Mouse (Mus musculus): ENCODE data around the gene Espn. TPM values are rescaled to one million over a fixed set of nuclear protein-coding genes. Genes with fewer than 3 reads are reported as not detected.

The Espn gene
- polyA plus RNA-seq, 1 experiment from 2014 or later: 4.0 TPM

DNA sequence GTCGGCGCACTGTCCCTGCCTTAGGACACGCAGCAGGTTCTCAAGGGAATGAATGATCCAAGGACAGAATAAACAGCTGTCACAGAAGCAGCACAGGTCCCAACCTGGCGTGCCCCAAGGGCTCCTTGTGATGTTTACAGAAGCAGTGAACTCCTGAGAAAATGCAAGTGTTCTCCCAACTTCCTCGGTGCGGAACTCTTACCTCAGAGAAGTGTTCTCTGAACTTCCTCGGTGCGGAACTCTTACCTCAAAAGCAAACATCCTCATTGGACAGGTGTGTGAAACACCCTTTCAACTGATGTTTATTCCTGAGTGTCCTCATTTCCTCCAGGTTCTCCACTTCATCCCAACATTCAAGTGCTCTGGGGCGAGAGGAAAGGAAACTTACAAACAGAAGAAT lies 21.8 kb upstream of the Espn start:
- Histone ChIP-seq H3K27ac (no peak overlapping the region), H3K27me3 (ENCODE audit: insufficient read depth, poor library complexity, severe bottlenecking) (peaks cover 57% of the 10 kb centered on the region), H3K9me3 (no peaks in the 10 kb centered on the region), H3K4me3 (no peak overlapping the region), H3K4me1 (peaks cover 19% of the 10 kb centered on the region), H3K36me3 (no peaks in the 10 kb centered on the region)
- no peak for DNase-seq (ENCODE audit: low spot score)
- WGBS: 77% methylated on average over 9 of the region's 9 CpGs

GRCm38 (mm10) chr4:152173041-152173440 lies 20.9 kb upstream of the Espn start:
- Histone ChIP-seq H3K4me3 (no peak overlapping the region), H3K27me3 (ENCODE audit: insufficient read depth, poor library complexity, severe bottlenecking) (peaks cover 51% of the 10 kb centered on the region), H3K9me3 (no peaks in the 10 kb centered on the region), H3K27ac (no peak overlapping the region), H3K4me1 (peaks cover 10% of the 10 kb centered on the region), H3K36me3 (no peaks in the 10 kb centered on the region)
- WGBS: under 1% methylated on average over 5 of the region's 5 CpGs
- peak; percentile 84 for DNase-seq (ENCODE audit: low spot score)

- Histone ChIP-seq H3K4me1 (no peaks in the 10 kb centered on the region), H3K9me3 (no peaks in the 10 kb centered on the region), H3K4me3 (no peak overlapping the region), H3K36me3 (no peaks in the 10 kb centered on the region), H3K27ac (no peak overlapping the region), H3K27me3 (ENCODE audit: insufficient read depth, poor library complexity, severe bottlenecking) (peaks cover 46% of the 10 kb centered on the region)
- no peak for DNase-seq (ENCODE audit: low spot score)
- 80% methylated on average over 6 of the region's 6 CpGs for WGBS
These were observed 19.4 kb upstream of the Espn start for GRCm38 (mm10) chr4:152171543-152171942.

- H3K9me3 ChIP-seq: no peaks in the 10 kb centered on the region
- DNase-seq (ENCODE audit: low spot score): no peak
- peaks cover 2% of the 10 kb centered on the region; the same call in 1 of the 2 replicates for H3K4me1 ChIP-seq
- peaks cover 39% of the 10 kb centered on the region for H3K27me3 ChIP-seq (ENCODE audit: insufficient read depth, poor library complexity, severe bottlenecking)
- 74% methylated on average over 10 of the region's 10 CpGs for WGBS
- H3K4me3 ChIP-seq: no peak overlapping the region
- H3K27ac ChIP-seq: no peak overlapping the region
- H3K36me3 ChIP-seq: no peaks in the 10 kb centered on the region
These were observed 18.1 kb upstream of the Espn start for GRCm38 (mm10) chr4:152170286-152170685.

- no peak for DNase-seq (ENCODE audit: low spot score)
- Histone ChIP-seq H3K27me3 (ENCODE audit: insufficient read depth, poor library complexity, severe bottlenecking) (peaks cover 38% of the 10 kb centered on the region), H3K9me3 (no peaks in the 10 kb centered on the region), H3K36me3 (no peaks in the 10 kb centered on the region), H3K27ac (no peak overlapping the region), H3K4me1 (peaks cover 2% of the 10 kb centered on the region; the same call in 1 of the 2 replicates), H3K4me3 (no peak overlapping the region)
- 74% methylated on average over 7 of the region's 7 CpGs for WGBS
These were observed 16.9 kb upstream of the Espn start for GRCm38 (mm10) chr4:152169103-152169502.

DNA sequence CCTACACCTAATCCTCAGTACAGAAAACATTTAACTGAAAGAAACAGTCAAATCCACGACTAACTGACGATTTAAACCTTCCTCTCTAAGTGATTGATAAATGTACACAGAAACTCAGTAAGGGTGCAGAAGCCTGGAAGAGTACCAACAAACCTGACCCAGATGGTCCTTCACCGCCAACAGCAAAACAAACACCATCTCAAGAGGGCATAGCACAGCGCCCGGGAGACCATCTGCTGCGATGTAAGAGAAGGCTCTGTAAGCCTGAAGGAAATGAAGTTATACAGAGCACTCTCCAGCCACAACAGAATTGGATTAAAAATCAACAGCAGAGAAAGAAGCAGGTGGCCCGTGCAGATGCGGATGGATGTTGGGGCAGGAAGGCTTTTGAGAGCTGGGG lies 15.9 kb upstream of the Espn start:
- Histone ChIP-seq H3K4me1 (peaks cover 2% of the 10 kb centered on the region; the same call in 1 of the 2 replicates), H3K36me3 (no peaks in the 10 kb centered on the region), H3K4me3 (no peak overlapping the region), H3K27me3 (ENCODE audit: insufficient read depth, poor library complexity, severe bottlenecking) (peaks cover 37% of the 10 kb centered on the region), H3K27ac (no peak overlapping the region), H3K9me3 (no peaks in the 10 kb centered on the region)
- no peak for DNase-seq (ENCODE audit: low spot score)
- WGBS: 74% methylated on average over 8 of the region's 8 CpGs

GRCm38 (mm10) chr4:152165036-152165931 lies 13.1 kb upstream of the Espn start:
- DNase-seq (ENCODE audit: low spot score): no peak
- Histone ChIP-seq H3K4me3 (no peak overlapping the region; the same call in 1 of the 2 replicates), H3K4me1 (peaks cover 2% of the 10 kb centered on the region; the same call in 1 of the 2 replicates), H3K36me3 (no peaks in the 10 kb centered on the region), H3K9me3 (no peaks in the 10 kb centered on the region), H3K27me3 (ENCODE audit: insufficient read depth, poor library complexity, severe bottlenecking) (peaks cover 60% of the 10 kb centered on the region), H3K27ac (no peak overlapping the region)
- 27% methylated on average over 22 of the region's 22 CpGs for WGBS

- peaks cover 22% of the 10 kb centered on the region for H3K4me1 ChIP-seq
- 85% methylated on average over 2 of the region's 2 CpGs for WGBS
These were observed 10.6 kb upstream of the Espn start for GRCm38 (mm10) chr4:152162748-152163147.

GRCm38 (mm10) chr4:152161601-152162000 lies 9.4 kb upstream of the Espn start:
- H3K4me3 ChIP-seq: no peak overlapping the region
- H3K4me1 ChIP-seq: peaks cover 22% of the 10 kb centered on the region
- no peaks in the 10 kb centered on the region for H3K9me3 ChIP-seq
- no peaks in the 10 kb centered on the region for H3K36me3 ChIP-seq
- no peak overlapping the region for H3K27ac ChIP-seq
- WGBS: 80% methylated on average over 6 of the region's 6 CpGs
- peaks cover 88% of the 10 kb centered on the region for H3K27me3 ChIP-seq (ENCODE audit: insufficient read depth, poor library complexity, severe bottlenecking)
- no peak for DNase-seq (ENCODE audit: low spot score)

More at GRCm38 (mm10) chr4:152162748-152163147, 10.6 kb upstream of the Espn start:
- Histone ChIP-seq H3K27me3 (ENCODE audit: insufficient read depth, poor library complexity, severe bottlenecking) (peaks cover 78% of the 10 kb centered on the region), H3K36me3 (no peaks in the 10 kb centered on the region), H3K27ac (no peak overlapping the region), H3K4me3 (no peak overlapping the region), H3K9me3 (no peaks in the 10 kb centered on the region)
- DNase-seq (ENCODE audit: low spot score): no peak

DNA sequence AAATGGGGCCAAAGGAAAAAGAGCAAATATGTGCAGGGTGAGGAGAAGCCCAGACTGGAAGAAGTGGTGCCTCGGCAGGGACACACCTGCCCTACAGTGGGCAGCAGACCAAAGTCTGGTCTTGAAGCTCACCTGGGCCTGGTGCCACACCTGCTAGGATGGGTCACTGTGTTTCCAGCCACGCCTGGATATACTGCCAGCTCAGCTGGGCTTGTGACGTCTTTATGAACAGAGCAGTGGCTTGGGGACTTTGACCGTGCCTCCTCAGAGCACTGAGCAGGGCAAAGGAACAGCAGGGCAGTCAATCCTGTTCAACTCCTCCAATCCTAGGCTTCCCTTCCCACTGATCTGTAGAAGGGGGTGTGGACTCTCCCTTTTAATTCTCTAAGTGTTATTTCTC lies 8.6 kb upstream of the Espn start:
- H3K27ac ChIP-seq: no peak overlapping the region
- H3K36me3 ChIP-seq: no peaks in the 10 kb centered on the region
- DNase-seq (ENCODE audit: low spot score): no peak
- H3K27me3 ChIP-seq (ENCODE audit: insufficient read depth, poor library complexity, severe bottlenecking): peaks cover 91% of the 10 kb centered on the region
- H3K4me1 ChIP-seq: peaks cover 22% of the 10 kb centered on the region
- WGBS: 39% methylated on average over 4 of the region's 4 CpGs
- no peaks in the 10 kb centered on the region for H3K9me3 ChIP-seq
- H3K4me3 ChIP-seq: no peak overlapping the region

- 2% methylated on average over 19 of the region's 19 CpGs for WGBS
- H3K9me3 ChIP-seq: no peaks in the 10 kb centered on the region
- peak overlapping the region; percentile 47 for H3K4me3 ChIP-seq
- H3K27me3 ChIP-seq (ENCODE audit: insufficient read depth, poor library complexity, severe bottlenecking): peaks cover 92% of the 10 kb centered on the region
- no peaks in the 10 kb centered on the region for H3K36me3 ChIP-seq
- no peak overlapping the region for H3K27ac ChIP-seq
- H3K4me1 ChIP-seq: peaks cover 20% of the 10 kb centered on the region
- DNase-seq (ENCODE audit: low spot score): no peak
These were observed 7.1 kb upstream of the Espn start for GRCm38 (mm10) chr4:152159285-152159678.

GRCm38 (mm10) chr4:152158585-152159284 lies 6.6 kb upstream of the Espn start, which contains the start of gene Hes2:
Gene Hes2, plus strand, starts transcription at chr4:152158867.
- no peak within 1 kb of the TSS for H3K27ac ChIP-seq
- WGBS: 7% methylated on average over 35 of the region's 35 CpGs
- no peaks in the 10 kb centered on the region for H3K9me3 ChIP-seq
- peak within 1 kb of the TSS; percentile 47 for H3K4me3 ChIP-seq
- peaks cover 24% of the 10 kb centered on the region for H3K4me1 ChIP-seq
- no peaks in the 10 kb centered on the region for H3K36me3 ChIP-seq
- DNase-seq (ENCODE audit: low spot score): no peak
- H3K27me3 ChIP-seq (ENCODE audit: insufficient read depth, poor library complexity, severe bottlenecking): peaks cover 92% of the 10 kb centered on the region
